Mouse (Mus musculus) CD4-positive helper T cell, adult 2 months (primary cell): ENCODE data around the gene Dph2.

Experiments used
- DNase-seq: peaks from one replicate; pipeline ENCODE4 v3.0.0-alpha.2; 2012; ENCODE audit warnings: low read depth, missing footprints, low spot score

Gene Dph2

GRCm38 (mm10) chr4:117912131-117912561 lies 20.3 kb upstream of the Dph2 start:
- no peak for DNase-seq

GRCm38 (mm10) chr4:117908834-117909453 lies 17.1 kb upstream of the Dph2 start:
- no peak for DNase-seq

GRCm38 (mm10) chr4:117906196-117906595 lies 14.4 kb upstream of the Dph2 start:
- no peak for DNase-seq

GRCm38 (mm10) chr4:117904761-117905160 lies 12.9 kb upstream of the Dph2 start:
- DNase-seq: no peak

- no peak for DNase-seq
These were observed 12.3 kb upstream of the Dph2 start for GRCm38 (mm10) chr4:117904094-117904493.

- no peak for DNase-seq
These were observed 6.3 kb upstream of the Dph2 start for GRCm38 (mm10) chr4:117898111-117898510.

- no peak for DNase-seq
These were observed 4.2 kb upstream of the Dph2 start for GRCm38 (mm10) chr4:117896031-117896430.

- no peak for DNase-seq
These were observed 3.5 kb upstream of the Dph2 start for GRCm38 (mm10) chr4:117895339-117895738.

GRCm38 (mm10) chr4:117894601-117895000 lies 2.8 kb upstream of the Dph2 start:
- DNase-seq: no peak

- DNase-seq: peak; percentile 59
These were observed 1.5 kb upstream of the Dph2 start for GRCm38 (mm10) chr4:117893376-117893775.

- DNase-seq: no peak
These were observed 1.1 kb downstream of the Dph2 start for GRCm38 (mm10) chr4:117890750-117891149.

- DNase-seq: no peak
These were observed 1.8 kb downstream of the Dph2 start for GRCm38 (mm10) chr4:117890031-117890430.

GRCm38 (mm10) chr4:117889471-117889870 lies 2.4 kb downstream of the Dph2 start:
- DNase-seq: no peak

GRCm38 (mm10) chr4:117887920-117888319 lies 3.9 kb downstream of the Dph2 start:
- no peak for DNase-seq

GRCm38 (mm10) chr4:117887133-117887532 lies 4.7 kb downstream of the Dph2 start, which contains the start of gene Atp6v0b:
Gene Atp6v0b (minus strand): TSS chr4:117887333.
- DNase-seq: peak; percentile 93

- peak; percentile 37 for DNase-seq
These were observed 5.2 kb downstream of the Dph2 start for GRCm38 (mm10) chr4:117886644-117887043.

GRCm38 (mm10) chr4:117885994-117886393 lies 5.8 kb downstream of the Dph2 start:
- no peak for DNase-seq

GRCm38 (mm10) chr4:117885093-117885492 lies 6.7 kb downstream of the Dph2 start:
- DNase-seq: no peak

GRCm38 (mm10) chr4:117884146-117884545 lies 7.7 kb downstream of the Dph2 start:
- DNase-seq: no peak

- peak; percentile 11 for DNase-seq
These were observed 8.8 kb downstream of the Dph2 start, which contains the start of gene B4galt2 for GRCm38 (mm10) chr4:117882701-117883691. Gene B4galt2 (minus strand): TSS chr4:117883487.

GRCm38 (mm10) chr4:117878703-117879102 lies 13.1 kb downstream of the Dph2 start:
- no peak for DNase-seq

- no peak for DNase-seq
These were observed 13.5 kb downstream of the Dph2 start for GRCm38 (mm10) chr4:117878301-117878700.
